Mouse (Mus musculus) small intestine, adult 2 months (tissue): ENCODE data around the gene Ryk. TPM values are rescaled to one million over a fixed set of nuclear protein-coding genes. Genes with fewer than 3 reads are reported as not detected.

Experiments
- H3K27ac ChIP-seq: fragments of 200-500 bp; 2 replicates; pipeline ENCODE4 v1.5.1; 2012; ENCODE audit warnings: low read depth, low read length, control low read depth, inconsistent platforms; ENCODE audit not compliant: insufficient read depth
- H3K27me3 ChIP-seq: fragments of 200-500 bp; 2 replicates; pipeline ENCODE4 v1.6.1; 2012; ENCODE audit warnings: mild to moderate bottlenecking, moderate library complexity, low read length, inconsistent platforms; ENCODE audit not compliant: control insufficient read depth, insufficient read depth
- H3K36me3 ChIP-seq: fragments of 200-500 bp; 2 replicates; pipeline ENCODE4 v1.6.1; 2012; ENCODE audit warnings: mild to moderate bottlenecking, low read length, control low read depth, inconsistent platforms; ENCODE audit not compliant: control insufficient read depth, insufficient read depth
- H3K4me1 ChIP-seq: fragments of 200-500 bp; 2 replicates; pipeline ENCODE4 v1.6.1; 2012; ENCODE audit warnings: low read length, inconsistent platforms, mixed read lengths; ENCODE audit not compliant: control insufficient read depth, insufficient read depth, insufficient read length
- H3K4me3 ChIP-seq: fragments of 200-500 bp; 2 replicates; pipeline ENCODE4 v1.5.1; 2012; ENCODE audit warnings: low read depth, mild to moderate bottlenecking, control low read depth, inconsistent platforms, low read length, moderate library complexity
- CTCF ChIP-seq: fragments of 200-500 bp; IDR thresholded peaks from 2 replicates; pipeline ENCODE4 v1.5.1; 2012; ENCODE audit warnings: low read depth, mild to moderate bottlenecking, control low read depth, inconsistent platforms, low read length, moderate library complexity, mixed read lengths; ENCODE audit not compliant: insufficient replicate concordance, insufficient read length; ENCODE audit errors: extremely low read depth
- POLR2A ChIP-seq: fragments of 200-500 bp; IDR thresholded peaks from 2 replicates; pipeline ENCODE4 v1.6.1; 2012; ENCODE audit warnings: low read depth, mild to moderate bottlenecking, control low read depth, inconsistent platforms, low read length, moderate library complexity
- WGBS: fragments of 180-500 bp; shearing (Covaris S2); methylation state at CpG from one replicate; pipeline ENCODE4 v1.1.7; 2018; 5-methylcytosine and 5-hydroxymethylcytosine counted together
- polyA plus RNA-seq: library from polyadenylated mRNA; depleted of rRNA; stranded (reverse); fragments of >200 nt; gene quantifications from 2 replicates; pipeline ENCODE4 v1.2.3, GENCODE M21; 2012

Gene Ryk
- polyA plus RNA-seq, 1 experiment, result 36.0 TPM

- H3K36me3 ChIP-seq, result peaks cover 10% of the 10 kb centered on the region
Observed at GRCm38 (mm10) chr9:102879545-102879944, 44.8 kb downstream of the Ryk start.

GRCm38 (mm10) chr9:102884703-102885102, 50.0 kb downstream of the Ryk start:
- Histone ChIP-seq H3K36me3 (peaks cover 15% of the 10 kb centered on the region), H3K27ac (no peak overlapping the region), H3K27me3 (no peaks in the 10 kb centered on the region), H3K4me1 (no peaks in the 10 kb centered on the region), H3K4me3 (no peak overlapping the region)
- 93% methylated on average over 9 of the region's 9 CpGs for WGBS
- no peak for TF ChIP-seq CTCF
- no peak for TF ChIP-seq POLR2A

More at GRCm38 (mm10) chr9:102879545-102879944, 44.8 kb downstream of the Ryk start:
- Histone ChIP-seq H3K4me3 (no peak overlapping the region), H3K27ac (no peak overlapping the region), H3K27me3 (no peaks in the 10 kb centered on the region), H3K4me1 (peaks cover 7% of the 10 kb centered on the region; the same call in 1 of the 2 replicates)
- TF ChIP-seq POLR2A (no peak), CTCF (peak; percentile 38; the same call in 1 of the 2 replicates)
- 34% methylated on average over 8 of the region's 8 CpGs for WGBS

GRCm38 (mm10) chr9:102890166-102890565, 55.4 kb downstream of the Ryk start:
- H3K36me3 ChIP-seq, result peaks cover 19% of the 10 kb centered on the region
- no peaks in the 10 kb centered on the region for H3K4me1 ChIP-seq
- no peak for TF ChIP-seq POLR2A
- TF ChIP-seq CTCF, result no peak
- no peak overlapping the region for H3K4me3 ChIP-seq
- H3K27me3 ChIP-seq, result no peaks in the 10 kb centered on the region
- H3K27ac ChIP-seq, result no peak overlapping the region
- 70% methylated on average over 9 of the region's 9 CpGs for WGBS

- Histone ChIP-seq H3K27ac (no peak overlapping the region), H3K36me3 (peaks cover 20% of the 10 kb centered on the region), H3K4me3 (no peak overlapping the region), H3K4me1 (no peaks in the 10 kb centered on the region), H3K27me3 (no peaks in the 10 kb centered on the region)
- WGBS, result 82% methylated on average over 7 of the region's 7 CpGs
- TF ChIP-seq POLR2A (no peak), CTCF (no peak)
Observed at GRCm38 (mm10) chr9:102892480-102893355, 58.0 kb downstream of the Ryk start.

GRCm38 (mm10) chr9:102893356-102893870, 58.7 kb downstream of the Ryk start:
- 91% methylated on average over 11 of the region's 11 CpGs for WGBS
- Histone ChIP-seq H3K27me3 (no peaks in the 10 kb centered on the region), H3K4me1 (no peaks in the 10 kb centered on the region), H3K36me3 (peaks cover 24% of the 10 kb centered on the region), H3K27ac (no peak overlapping the region), H3K4me3 (no peak overlapping the region)
- TF ChIP-seq POLR2A (no peak), CTCF (no peak)

- H3K27ac ChIP-seq, result no peak overlapping the region
- H3K27me3 ChIP-seq, result no peaks in the 10 kb centered on the region
- WGBS, result 82% methylated on average over 6 of the region's 6 CpGs
- H3K4me3 ChIP-seq, result no peak overlapping the region
- peaks cover 21% of the 10 kb centered on the region for H3K36me3 ChIP-seq
- no peaks in the 10 kb centered on the region for H3K4me1 ChIP-seq
- TF ChIP-seq POLR2A (no peak), CTCF (no peak)
Observed at GRCm38 (mm10) chr9:102899916-102900315, 65.2 kb downstream of the Ryk start.

- no peaks in the 10 kb centered on the region for H3K27me3 ChIP-seq
- no peak overlapping the region for H3K4me3 ChIP-seq
- H3K4me1 ChIP-seq, result peaks cover 3% of the 10 kb centered on the region
- WGBS, result 76% methylated on average over 7 of the region's 7 CpGs
- H3K36me3 ChIP-seq, result peaks cover 34% of the 10 kb centered on the region
- TF ChIP-seq POLR2A (no peak), CTCF (no peak)
- no peak overlapping the region for H3K27ac ChIP-seq
Observed at GRCm38 (mm10) chr9:102902308-102902707, 67.6 kb downstream of the Ryk start.
